Mouse (Mus musculus) heart, embryonic 14.5 days (tissue): ENCODE measurements at regions not wholly inside any gene's neighbourhood (a gene's known extent, or its start where the extent isn't known, plus 50 kb on each side); places are given as distances from the start of the nearest gene placed in this dataset. TPM values are rescaled to one million over a fixed set of nuclear protein-coding genes. Genes with fewer than 3 reads are reported as not detected.

ENCODE experiments used
- ATAC-seq: fragments of 200-750 bp; cut with Nextera tagmentation; 2 replicates; pipeline ENCODE4 v1.8.0; 2017; ENCODE audit warnings: low read depth, moderate TSS enrichment; ENCODE audit not compliant: insufficient number of reproducible peaks, insufficient read depth, low FRiP score
- H3K27ac ChIP-seq, 2 experiments: fragments of 200-500 bp in 1 of 2; fragments of 300-500 bp in 1 of 2; sonication (generic) in 1 of 2; replicated peaks in 1 of 2; 2 replicates each; pipeline ENCODE4 v1.5.1; 2012 to 2014; ENCODE audit warnings: low read depth in 2 of 2, low read length in 2 of 2, control low read depth in 1 of 2, mild to moderate bottlenecking in 1 of 2, mixed read lengths in 1 of 2; ENCODE audit not compliant: control insufficient read depth in 1 of 2, insufficient read depth in 1 of 2
- H3K27me3 ChIP-seq: fragments of 300-500 bp; sonication (generic); 2 replicates; pipeline ENCODE4 v1.6.1; 2014; ENCODE audit warnings: mild to moderate bottlenecking, low read length, control low read depth; ENCODE audit not compliant: control insufficient read depth, insufficient read depth
- H3K36me3 ChIP-seq: fragments of 300-500 bp; sonication (generic); 2 replicates; pipeline ENCODE4 v1.6.1; 2014; ENCODE audit warnings: mild to moderate bottlenecking, control low read depth, low read length, mixed read lengths; ENCODE audit not compliant: control insufficient read depth, insufficient read depth
- H3K4me1 ChIP-seq, 2 experiments: fragments of 200-500 bp in 1 of 2; fragments of 300-500 bp in 1 of 2; sonication (generic) in 1 of 2; 2 replicates each; pipeline ENCODE4 v1.6.1; 2012 to 2014; ENCODE audit warnings: low read length in 2 of 2, control low read depth in 1 of 2, mixed read lengths in 1 of 2; ENCODE audit not compliant: control insufficient read depth in 2 of 2, insufficient read depth in 2 of 2
- H3K4me2 ChIP-seq: fragments of 300-500 bp; sonication (generic); 2 replicates; pipeline ENCODE4 v1.6.1; 2014; ENCODE audit warnings: mild to moderate bottlenecking, low read length
- H3K4me3 ChIP-seq, 2 experiments: fragments of 200-500 bp in 1 of 2; fragments of 300-500 bp in 1 of 2; sonication (generic) in 1 of 2; 2 replicates each; pipeline ENCODE4 v1.5.1; 2012 to 2014; ENCODE audit warnings: low read length in 2 of 2, mild to moderate bottlenecking in 2 of 2, control low read depth in 1 of 2, low read depth in 1 of 2, moderate library complexity in 1 of 2; ENCODE audit not compliant: control insufficient read depth in 1 of 2, insufficient read depth in 1 of 2
- H3K9ac ChIP-seq: fragments of 300-500 bp; sonication (generic); 2 replicates; pipeline ENCODE4 v1.6.1; 2014; ENCODE audit warnings: mild to moderate bottlenecking, low read length
- H3K9me3 ChIP-seq: fragments of 300-500 bp; sonication (generic); 2 replicates; pipeline ENCODE4 v1.6.1; 2016; ENCODE audit warnings: low read length, control low read depth; ENCODE audit not compliant: control insufficient read depth
- WGBS: fragments of 180-500 bp; shearing (Covaris S2); extraction: QIAGEN DNeasy Blood & Tissue Kit; methylation state at CpG from one replicate; pipeline ENCODE4 v1.1.7; 2014; 5-methylcytosine and 5-hydroxymethylcytosine counted together
- microRNA-seq: library from miRNA; unstranded; fragments of <30 nt; microRNA quantifications from one replicate; pipeline ENCODE4, GENCODE M21; 2016

DNA sequence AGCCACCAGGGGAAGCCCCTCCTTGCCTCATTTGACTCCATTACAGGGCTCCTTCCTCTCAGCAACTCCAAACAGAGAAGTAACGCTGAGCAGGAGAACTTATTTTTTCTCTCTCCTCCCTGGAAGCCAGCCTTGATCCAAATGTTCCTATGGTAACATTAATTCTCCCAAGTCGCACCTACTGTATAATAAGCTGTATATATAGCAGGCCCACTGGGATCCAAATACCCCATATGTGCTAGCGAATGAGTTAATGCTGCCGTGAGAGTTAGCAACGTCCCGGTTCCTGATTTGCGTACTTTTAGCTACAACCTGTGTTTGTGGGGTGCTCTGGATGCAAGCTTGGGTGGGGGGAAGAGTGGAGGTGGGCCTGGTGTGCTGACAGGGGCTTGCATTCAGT lies 75.4 kb upstream of the Zfp507 start:
- Histone ChIP-seq H3K9ac (no peak overlapping the region), H3K27ac (no peak overlapping the region), H3K4me1 (no peaks in the 10 kb centered on the region), H3K4me2 (no peak overlapping the region), H3K9me3 (peaks cover 3% of the 10 kb centered on the region; the same call in 1 of the 2 replicates), H3K36me3 (no peaks in the 10 kb centered on the region), H3K27me3 (no peaks in the 10 kb centered on the region), H3K4me3 (no peak overlapping the region)
- no peak for ATAC-seq
- WGBS = 72% methylated on average over 7 of the region's 7 CpGs

DNA sequence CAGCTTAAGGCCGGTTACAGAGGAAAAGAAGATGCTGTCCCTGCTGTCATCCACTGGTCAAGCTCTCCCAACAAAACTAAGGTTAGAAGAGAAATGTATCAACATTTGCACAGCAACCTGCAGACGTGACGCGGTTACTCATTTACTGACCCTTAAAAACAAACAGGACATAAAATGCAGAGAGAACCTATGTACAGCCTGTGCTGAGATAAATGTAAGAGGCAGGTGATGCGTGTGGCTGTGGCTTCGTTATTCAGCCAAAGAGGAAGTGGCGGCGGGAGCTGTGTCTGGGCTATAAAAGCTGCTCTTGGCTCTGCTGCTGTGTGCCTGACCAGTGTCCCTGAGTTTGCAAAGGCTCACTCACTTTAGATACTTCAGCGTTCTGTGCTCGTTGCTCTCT lies 58.2 kb upstream of the Zfp507 start:
- no peak overlapping the region for H3K4me2 ChIP-seq
- no peaks in the 10 kb centered on the region for H3K4me1 ChIP-seq
- WGBS = 73% methylated on average over 10 of the region's 10 CpGs

DNA sequence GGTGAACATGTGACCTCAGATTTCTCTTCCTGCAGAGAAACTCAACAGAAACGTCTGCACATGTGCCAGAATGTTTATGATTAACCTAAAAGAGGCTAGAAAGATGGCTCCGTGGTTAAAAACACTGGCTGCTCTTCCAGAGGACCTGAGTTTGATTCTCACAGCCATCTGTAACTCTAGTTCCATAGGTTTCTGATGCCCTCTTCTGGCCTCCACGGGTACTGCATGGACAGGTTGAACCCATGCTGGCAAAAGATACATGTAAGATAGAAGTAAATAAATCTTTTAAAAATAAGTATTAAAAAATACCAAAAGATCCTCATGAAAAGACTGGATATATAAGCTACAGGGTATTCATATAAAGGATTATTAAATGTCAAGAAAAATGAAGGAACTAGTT lies 56.8 kb upstream of the Zfp507 start:
- Histone ChIP-seq H3K9me3 (0 out of 2 replicates have a peak, but pooled peaks cover 3% of the 10 kb centered on the region), H3K4me2 (no peak overlapping the region), H3K4me1 (no peaks in the 10 kb centered on the region), H3K36me3 (no peaks in the 10 kb centered on the region), H3K27me3 (no peaks in the 10 kb centered on the region), H3K27ac (no peak overlapping the region), H3K4me3 (no peak overlapping the region), H3K9ac (no peak overlapping the region)
- ATAC-seq = no peak
- WGBS = 18% methylated on average over 3 of the region's 3 CpGs

More for the DNA sequence above, 58.2 kb upstream of the Zfp507 start:
- Histone ChIP-seq H3K4me3 (no peak overlapping the region), H3K9ac (no peak overlapping the region), H3K9me3 (0 out of 2 replicates have a peak, but pooled peaks cover 3% of the 10 kb centered on the region), H3K27ac (no peak overlapping the region), H3K27me3 (no peaks in the 10 kb centered on the region), H3K36me3 (no peaks in the 10 kb centered on the region)
- no peak for ATAC-seq

DNA sequence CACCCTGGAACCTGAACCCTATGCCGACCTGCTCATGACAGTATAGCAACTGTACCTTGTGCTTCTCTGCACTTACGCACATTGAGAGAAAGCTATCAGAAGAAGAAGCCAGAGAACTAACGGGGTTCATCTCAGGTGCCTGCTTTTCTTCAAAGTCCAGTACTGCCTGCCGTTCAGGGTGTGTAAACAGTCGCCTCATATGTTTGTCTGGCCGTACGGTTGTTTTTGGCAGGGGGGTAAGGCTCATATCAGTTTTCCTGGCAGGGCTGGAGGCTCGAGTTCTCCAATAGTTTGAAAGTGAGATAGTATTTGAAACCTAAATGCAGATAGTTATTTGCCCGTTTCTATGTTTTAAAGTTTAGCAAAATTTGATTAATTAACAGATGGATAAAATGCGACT lies 54.9 kb upstream of the Zfp507 start:
- 56% methylated on average over 10 of the region's 10 CpGs for WGBS
- ATAC-seq = no peak

More for the DNA sequence above, 54.9 kb upstream of the Zfp507 start:
- Histone ChIP-seq H3K27ac (no peak overlapping the region), H3K36me3 (no peaks in the 10 kb centered on the region), H3K4me2 (no peak overlapping the region), H3K27me3 (no peaks in the 10 kb centered on the region), H3K4me3 (no peak overlapping the region), H3K9me3 (0 out of 2 replicates have a peak, but pooled peaks cover 3% of the 10 kb centered on the region), H3K9ac (no peak overlapping the region), H3K4me1 (no peaks in the 10 kb centered on the region)

Small RNA genes in the stretch of these regions (microRNA-seq; reads per million reads assigned to microRNA genes)
- gene Gm23292 = not detected
